9 mouse cellular contexts compared by ENCODE assay signal in genomic region chr4:118261771-118262473, GRCm38 (mm10). TPM values are rescaled to one million over a fixed set of nuclear protein-coding genes. Genes with fewer than 3 reads are reported as not detected.
DNase-seq lines count a peak whose midpoint lies in the region; ATAC-seq lines count a peak whose summit lies in the region.
"Had no signal": no experiment of that assay in that cellular context is flagged by ENCODE, and none has a peak within 500 bp of the region (broad histone marks: within the 10 kb centered on the region; RNA-seq: fewer than 3 reads in every experiment).

No protein-coding gene starts in this region.

- no peak overlapping the region for H3K9ac ChIP-seq in kidney, embryonic 15.5 days
- peak overlapping the region; percentile 45 for H3K9ac ChIP-seq in limb, embryonic 13.5 days
- peak overlapping the region; percentile 31 for H3K9ac ChIP-seq in stomach, embryonic 16.5 days (ENCODE audit: low read length)

- ATAC-seq in kidney, embryonic 15.5 days (replicated peaks; ENCODE audit: low FRiP score): 0 out of 2 replicates have a peak, but pooled peaks have one; percentile 3
- ATAC-seq in limb, embryonic 13.5 days (ENCODE audit: low FRiP score, low read depth): no peak
- no peak for ATAC-seq in stomach, embryonic 16.5 days (ENCODE audit: insufficient read depth, low FRiP score)

- H3K9me3 ChIP-seq in kidney, embryonic 15.5 days (replicated peaks): no peaks in the 10 kb centered on the region
- no peaks in the 10 kb centered on the region for H3K9me3 ChIP-seq in forebrain, embryonic 10.5 days
- H3K9me3 ChIP-seq in limb, embryonic 13.5 days: no peaks in the 10 kb centered on the region
- no peaks in the 10 kb centered on the region for H3K9me3 ChIP-seq in stomach, embryonic 16.5 days (replicated peaks; ENCODE audit: control insufficient read depth, low read length)

- WGBS in kidney, embryonic 15.5 days: 46% methylated on average over 13 of the region's 13 CpGs
- WGBS in forebrain, embryonic 10.5 days: 46% methylated on average over 13 of the region's 13 CpGs
- 46% methylated on average over 13 of the region's 13 CpGs for WGBS in limb, embryonic 13.5 days
- WGBS in stomach, embryonic 16.5 days: 41% methylated on average over 13 of the region's 13 CpGs

- H3K36me3 ChIP-seq in kidney, embryonic 15.5 days: peaks cover 35% of the 10 kb centered on the region
- H3K36me3 ChIP-seq in forebrain, embryonic 10.5 days (replicated peaks): peaks cover 82% of the 10 kb centered on the region
- peaks cover 59% of the 10 kb centered on the region for H3K36me3 ChIP-seq in limb, embryonic 13.5 days
- peaks cover 6% of the 10 kb centered on the region; the same call in 1 of the 2 replicates for H3K36me3 ChIP-seq in stomach, embryonic 16.5 days (ENCODE audit: control insufficient read depth, insufficient read depth, low read length)

- H3K4me1 ChIP-seq in kidney, embryonic 15.5 days: peaks cover 89% of the 10 kb centered on the region
- H3K4me1 ChIP-seq in forebrain, embryonic 10.5 days: peaks cover 69% of the 10 kb centered on the region
- H3K4me1 ChIP-seq in limb, embryonic 13.5 days: peaks cover 61% of the 10 kb centered on the region
- H3K4me1 ChIP-seq in stomach, embryonic 16.5 days (ENCODE audit: control insufficient read depth, insufficient read depth, low read length): peaks cover 59% of the 10 kb centered on the region

- DNase-seq in kidney, postnatal 4 days: no peak
- DNase-seq in forebrain, embryonic 10.5 days (ENCODE audit: extremely low spot score, low spot score): peak; percentile 52
- DNase-seq in adrenal gland, adult 2 months: no peak
- DNase-seq in spleen, postnatal 14 days (ENCODE audit: low spot score in 2 of 2): no peak
- DNase-seq in B cell, adult 2 months: no peak

- H3K4me3 ChIP-seq in kidney, embryonic 15.5 days (replicated peaks): no peak overlapping the region
- H3K4me3 ChIP-seq in forebrain, embryonic 10.5 days: peak overlapping the region; percentile 61
- no peak overlapping the region for H3K4me3 ChIP-seq in limb, embryonic 13.5 days
- no peak overlapping the region for H3K4me3 ChIP-seq in stomach, embryonic 16.5 days (replicated peaks; ENCODE audit: low read length)

- peak overlapping the region; percentile 92 for H3K4me2 ChIP-seq in kidney, embryonic 15.5 days
- peak overlapping the region; percentile 91 for H3K4me2 ChIP-seq in limb, embryonic 13.5 days (replicated peaks)
- no peak overlapping the region for H3K4me2 ChIP-seq in stomach, embryonic 16.5 days (ENCODE audit: low read depth, low read length)

- H3K27ac ChIP-seq in kidney, embryonic 15.5 days: peak overlapping the region; percentile 75
- peak overlapping the region; percentile 86 for H3K27ac ChIP-seq in forebrain, embryonic 10.5 days
- peak overlapping the region; percentile 55; the same call in 1 of the 2 replicates for H3K27ac ChIP-seq in limb, embryonic 13.5 days
- peak overlapping the region; percentile 79 for H3K27ac ChIP-seq in stomach, embryonic 16.5 days (ENCODE audit: low read length)

- H3K27me3 ChIP-seq in kidney, embryonic 15.5 days: no peaks in the 10 kb centered on the region
- H3K27me3 ChIP-seq in forebrain, embryonic 10.5 days (ENCODE audit: poor library complexity, severe bottlenecking): no peaks in the 10 kb centered on the region
- no peaks in the 10 kb centered on the region for H3K27me3 ChIP-seq in limb, embryonic 13.5 days
- H3K27me3 ChIP-seq in stomach, embryonic 16.5 days (ENCODE audit: control insufficient read depth, insufficient read depth, low read length): no peaks in the 10 kb centered on the region

RNA-seq across cellular contexts. Expression of gene Ptprf, which starts 29.3 kb away (rescaled TPM):
- 64.2 and 64.4 TPM in 2 replicates for polyA plus RNA-seq in kidney, embryonic 15.5 days (2015; fragmentation: Nextera tagmentation; extraction: Ambion mirVana)
- polyA plus RNA-seq in forebrain, embryonic 10.5 days (2016; fragmentation: Nextera tagmentation; extraction: Ambion mirVana): 99.7 and 102 TPM in 2 replicates
- 51.1 and 58.1 TPM in 2 replicates for polyA plus RNA-seq in limb, embryonic 13.5 days (2015; fragmentation: Nextera tagmentation; extraction: Ambion mirVana)
- polyA plus RNA-seq in stomach, embryonic 16.5 days (2015; fragmentation: Nextera tagmentation; extraction: Ambion mirVana): 86.0 and 93.0 TPM in 2 replicates
- total RNA-seq in adrenal gland, adult 2 months (2021): 10 to 100 TPM; 34.9 to 87.8 TPM
- polyA plus RNA-seq in adrenal gland, adult 2 months (2012; rRNA removed): 43.2 and 43.3 TPM in 2 replicates
- total RNA-seq: monocyte, adult 5-6 weeks had no signal
